Mouse (Mus musculus) cerebellum, adult 2 months (tissue): ENCODE measurements around the gene Cdk12. TPM values are rescaled to one million over a fixed set of nuclear protein-coding genes. Genes with fewer than 3 reads are reported as not detected.

Experiments used
- DNase-seq, 2 experiments: peaks; one replicate each; pipeline ENCODE4 v3.0.0; 2021
- H3K27ac ChIP-seq: fragments of 200-500 bp; 2 replicates; pipeline ENCODE4 v1.5.1; 2012; ENCODE audit warnings: low read length, control low read depth, inconsistent platforms; ENCODE audit not compliant: insufficient read depth
- H3K27me3 ChIP-seq: fragments of 200-500 bp; 2 replicates; pipeline ENCODE4 v1.6.1; 2012; ENCODE audit warnings: inconsistent platforms, mild to moderate bottlenecking, low read length, moderate library complexity; ENCODE audit not compliant: control insufficient read depth, insufficient read depth
- H3K4me1 ChIP-seq: fragments of 200-500 bp; 2 replicates; pipeline ENCODE4 v1.6.1; 2011; ENCODE audit warnings: low read length; ENCODE audit not compliant: control insufficient read depth, insufficient read depth
- H3K4me3 ChIP-seq: fragments of 200-500 bp; replicated peaks from 2 replicates; pipeline ENCODE3; 2011; ENCODE audit warnings: mild to moderate bottlenecking, low read depth, low read length, control low read depth; ENCODE audit not compliant: insufficient read depth
- CTCF ChIP-seq: fragments of 200-500 bp; IDR thresholded peaks from 2 replicates; pipeline ENCODE4 v1.5.1; 2011; ENCODE audit warnings: low read depth, mild to moderate bottlenecking, control low read depth, low read length, moderate library complexity, borderline replicate concordance; ENCODE audit not compliant: insufficient read depth
- POLR2A ChIP-seq: fragments of 200-500 bp; IDR thresholded peaks from 2 replicates; pipeline ENCODE4 v1.6.1; 2011; ENCODE audit warnings: low read length, control low read depth, borderline replicate concordance; ENCODE audit not compliant: insufficient read depth
- WGBS: fragments of 180-500 bp; shearing (Covaris S2); methylation state at CpG from one replicate; pipeline ENCODE4 v1.1.7; 2018; 5-methylcytosine and 5-hydroxymethylcytosine counted together
- polyA plus RNA-seq: library from polyadenylated mRNA; depleted of rRNA; stranded (reverse); fragments of >200 nt; gene quantifications from 2 replicates; pipeline ENCODE4 v1.2.3, GENCODE M21; 2012

Gene Cdk12
- polyA plus RNA-seq, 1 experiment, result 23.3 TPM

DNA sequence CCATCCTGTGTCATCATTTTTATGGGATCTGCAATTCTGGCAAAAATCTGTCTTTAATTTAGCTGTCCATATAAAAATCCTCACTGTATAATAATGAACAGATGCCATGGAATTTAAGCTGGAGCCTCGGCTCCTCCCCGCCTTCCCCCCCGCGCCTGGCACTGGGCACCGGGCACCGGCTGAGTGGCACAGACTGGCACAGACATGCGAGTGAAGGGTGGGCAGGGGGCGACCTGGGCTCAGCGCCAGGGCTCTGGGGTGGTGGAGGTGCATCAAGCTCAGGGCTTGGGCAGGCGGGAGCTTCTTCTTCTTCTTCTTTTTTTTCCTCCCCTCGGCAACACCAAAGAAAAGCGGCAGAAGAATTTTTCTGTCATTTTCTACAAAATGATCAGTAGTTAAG is 117.5 kb downstream of the Cdk12 start:
- peak overlapping the region; percentile 63 for H3K27ac ChIP-seq
- no peaks in the 10 kb centered on the region for H3K27me3 ChIP-seq
- H3K4me3 ChIP-seq, result peak overlapping the region; percentile 52
- peak; percentile 63 to 67 for DNase-seq
- peaks cover 30% of the 10 kb centered on the region for H3K4me1 ChIP-seq
- 5% methylated on average over 12 of the region's 12 CpGs for WGBS
- no peak for TF ChIP-seq POLR2A
- TF ChIP-seq CTCF, result no peak

DNA sequence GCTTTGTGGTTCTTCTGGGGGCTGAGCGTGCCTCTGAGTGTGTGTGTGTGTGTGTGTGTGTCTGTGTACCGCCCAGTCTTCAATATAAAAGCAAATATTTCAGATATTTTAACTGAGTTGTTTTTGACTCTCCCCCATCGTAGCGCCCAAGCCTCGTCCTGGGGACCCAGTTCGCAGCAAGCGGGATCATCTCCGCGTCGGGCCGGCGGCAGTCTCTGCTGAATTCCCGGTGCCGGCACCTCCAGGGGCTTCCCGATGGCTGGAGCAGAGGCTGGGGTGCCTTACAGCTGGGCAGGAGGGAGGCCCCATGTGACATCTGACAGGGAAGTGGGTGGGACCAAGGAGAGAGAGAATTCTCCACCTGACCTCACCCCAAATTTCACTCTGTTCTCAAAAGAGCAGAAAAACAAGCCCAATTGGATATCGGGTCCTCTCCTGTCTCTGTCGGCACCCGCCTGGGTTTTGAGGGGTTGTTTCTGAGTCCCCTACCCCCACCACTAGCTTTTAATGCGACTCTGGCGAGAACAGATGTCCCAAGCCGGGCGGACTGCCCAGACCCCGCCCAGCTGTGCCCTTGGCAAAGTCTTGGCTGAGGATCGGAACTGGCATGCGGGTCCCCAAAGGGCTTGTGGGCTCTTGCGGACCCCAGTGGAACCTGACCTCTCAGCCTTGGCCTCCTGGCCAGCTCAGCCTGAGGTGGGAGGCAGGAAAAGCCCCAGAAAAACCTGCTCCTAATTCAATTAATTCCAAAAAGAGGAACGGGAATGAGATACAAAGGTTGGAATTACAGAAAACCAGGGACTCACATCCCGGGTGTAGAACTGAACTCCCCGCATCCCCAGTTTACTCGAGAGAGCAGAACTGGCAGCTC is 118.2 kb downstream of the Cdk12 start:
- WGBS, result 9% methylated on average over 30 of the region's 30 CpGs
- H3K27me3 ChIP-seq, result no peaks in the 10 kb centered on the region
- H3K27ac ChIP-seq, result peak overlapping the region; percentile 63
- H3K4me1 ChIP-seq, result peaks cover 34% of the 10 kb centered on the region
- H3K4me3 ChIP-seq, result peak overlapping the region; percentile 52
- peak; percentile 61 to 73 for DNase-seq
- TF ChIP-seq CTCF, result no peak
- no peak for TF ChIP-seq POLR2A

GRCm38 (mm10) chr11:98321677-98322003 is 118.8 kb downstream of the Cdk12 start:
- 51% methylated on average over 5 of the region's 5 CpGs for WGBS
- DNase-seq, result no peak
- H3K27me3 ChIP-seq, result no peaks in the 10 kb centered on the region
- 0 out of 2 replicates have a peak overlapping the region, but pooled peaks have one; percentile 63 for H3K27ac ChIP-seq
- H3K4me1 ChIP-seq, result peaks cover 34% of the 10 kb centered on the region
- no peak overlapping the region for H3K4me3 ChIP-seq
- TF ChIP-seq CTCF (no peak), POLR2A (no peak)

DNA sequence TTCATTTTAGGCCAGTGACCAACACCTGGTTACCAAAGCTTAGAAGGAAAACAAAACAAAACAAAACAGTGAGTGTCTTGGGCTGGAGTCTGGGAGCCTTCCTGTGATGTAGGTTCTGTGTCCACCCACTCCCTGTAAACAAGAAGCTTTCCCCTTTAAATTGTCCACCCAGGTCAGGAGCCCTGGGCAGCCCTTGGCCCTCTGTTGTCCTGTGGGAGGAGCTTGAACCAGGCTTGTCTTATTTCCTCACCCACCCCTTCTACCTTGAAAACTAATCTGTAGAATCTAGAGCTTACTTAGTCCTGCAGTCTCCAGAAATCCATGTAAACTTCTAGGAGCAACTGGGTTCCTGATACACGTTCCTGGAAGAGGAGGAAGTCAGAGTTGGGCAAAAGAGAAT is 119.3 kb downstream of the Cdk12 start:
- Histone ChIP-seq H3K4me1 (peaks cover 34% of the 10 kb centered on the region), H3K4me3 (no peak overlapping the region), H3K27ac (no peak overlapping the region), H3K27me3 (no peaks in the 10 kb centered on the region)
- 42% methylated on average over 1 of the region's 1 CpGs for whole genome bisulfite sequencing
- peak in 1 of 2 experiments; percentile 40 for DNase-seq
- TF ChIP-seq CTCF (no peak), POLR2A (no peak)

DNA sequence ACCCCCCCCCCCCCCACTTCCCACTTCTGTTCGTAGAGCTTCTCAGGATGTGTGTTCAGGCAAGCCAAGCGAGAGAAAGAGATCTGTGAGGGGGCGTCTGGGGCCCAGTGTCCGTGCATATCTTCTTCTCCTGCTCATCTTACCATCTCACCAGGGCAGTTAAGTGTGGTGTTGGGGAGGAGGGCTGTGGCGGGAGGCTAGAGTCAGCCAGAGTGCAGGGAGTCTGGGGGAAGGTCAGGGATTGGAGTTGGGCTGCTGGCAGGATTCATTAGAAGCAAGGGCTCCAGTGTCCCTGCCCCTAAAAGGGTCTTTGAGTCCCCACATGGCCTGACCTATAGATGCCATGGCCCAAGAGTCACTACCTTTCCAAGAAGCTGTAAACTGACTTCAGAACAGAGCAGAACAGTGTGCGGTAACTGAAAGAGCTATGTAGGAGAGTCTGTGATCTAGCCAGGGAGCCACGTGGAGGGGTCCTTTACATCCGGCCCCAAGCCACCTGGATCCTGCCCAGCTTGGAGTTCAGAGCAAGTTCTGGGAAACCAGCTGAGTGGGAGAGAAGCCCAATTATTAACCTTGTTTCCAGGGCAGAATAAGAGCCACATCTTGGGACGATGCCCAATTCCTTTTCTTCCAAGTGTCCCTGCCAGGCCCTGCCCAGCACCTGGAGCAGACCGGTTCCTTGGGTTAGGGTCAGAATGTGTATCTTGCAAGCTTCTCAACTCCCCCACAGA is 120.4 kb downstream of the Cdk12 start:
- Histone ChIP-seq H3K4me1 (peaks cover 29% of the 10 kb centered on the region), H3K27me3 (no peaks in the 10 kb centered on the region), H3K27ac (0 out of 2 replicates have a peak overlapping the region, but pooled peaks have one; percentile 1), H3K4me3 (no peak overlapping the region)
- peak; percentile 49 to 53 for DNase-seq
- WGBS, result 24% methylated on average over 10 of the region's 10 CpGs
- TF ChIP-seq POLR2A (no peak), CTCF (no peak)

DNA sequence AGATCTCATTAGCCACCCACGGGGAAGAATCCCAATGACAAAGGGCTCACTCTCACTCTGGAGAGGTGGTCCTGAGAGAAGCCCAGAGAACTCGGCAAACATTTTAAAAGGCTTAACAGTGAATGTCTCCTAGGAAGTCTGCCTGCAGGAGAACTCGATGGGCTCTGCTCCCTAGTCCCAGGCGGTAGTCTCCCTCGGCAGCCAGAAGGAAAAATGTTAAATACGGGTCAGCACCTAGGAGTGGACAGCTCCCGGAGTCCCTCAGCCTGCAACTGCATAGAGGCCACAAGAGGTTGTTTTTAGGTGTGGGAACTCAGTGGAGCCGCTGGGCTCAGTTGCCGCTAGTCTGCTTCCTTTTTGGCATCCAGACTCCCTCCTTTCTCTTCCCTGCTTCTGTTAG is 121.1 kb downstream of the Cdk12 start:
- no peak for TF ChIP-seq CTCF
- no peak for TF ChIP-seq POLR2A
- H3K4me3 ChIP-seq, result peak overlapping the region; percentile 21
- 8% methylated on average over 9 of the region's 9 CpGs for WGBS
- no peaks in the 10 kb centered on the region for H3K27me3 ChIP-seq
- H3K27ac ChIP-seq, result 0 out of 2 replicates have a peak overlapping the region, but pooled peaks have one; percentile 55
- peaks cover 23% of the 10 kb centered on the region for H3K4me1 ChIP-seq
- DNase-seq, result peak; percentile 34 to 58

DNA sequence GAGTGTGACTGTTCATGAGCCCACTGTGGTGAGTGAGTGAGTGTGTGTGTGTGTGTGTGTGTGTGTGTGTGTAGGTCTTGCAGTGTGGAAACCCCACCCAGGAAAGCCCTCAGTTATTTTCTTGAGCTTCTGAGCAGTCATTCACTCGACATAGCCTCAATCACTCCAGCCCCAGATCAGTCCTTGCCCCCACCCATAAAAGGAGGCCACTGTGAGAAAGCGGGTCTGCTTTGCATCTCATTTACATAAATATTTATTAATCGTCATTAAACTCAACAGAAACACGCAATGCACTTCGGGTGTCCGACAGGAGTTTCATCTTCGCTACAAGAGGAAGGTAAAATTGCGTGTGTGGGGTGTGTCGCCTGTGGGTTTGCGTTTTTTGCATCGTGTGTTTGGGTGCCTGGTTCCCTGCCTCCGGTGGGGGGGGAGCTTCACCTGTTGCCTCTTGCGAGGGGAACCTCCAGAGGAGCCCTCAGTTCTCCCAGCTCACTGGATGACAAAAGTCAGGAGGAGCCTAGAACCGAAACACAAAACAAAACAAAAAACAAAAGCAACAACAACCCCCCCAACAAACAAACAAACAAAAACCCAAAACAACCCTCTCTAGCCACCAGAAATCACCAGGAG is 122.4 kb downstream of the Cdk12 start:
- TF ChIP-seq POLR2A (no peak), CTCF (no peak)
- Histone ChIP-seq H3K27ac (peak overlapping the region; percentile 33; the same call in 1 of the 2 replicates), H3K4me3 (peak overlapping the region; percentile 39), H3K4me1 (peaks cover 19% of the 10 kb centered on the region), H3K27me3 (no peaks in the 10 kb centered on the region)
- WGBS, result 24% methylated on average over 14 of the region's 14 CpGs
- DNase-seq, result peak; percentile 45 to 57
